Mouse (Mus musculus) liver, adult 2 months (tissue): ENCODE data around the gene Gm20503.
A peak's percentile ranks its signal among the peaks of the same experiment; 100 is the strongest.

Source experiments
- CTCF ChIP-seq: fragments of 200-500 bp; IDR thresholded peaks from 2 replicates; pipeline ENCODE4 v1.5.1; 2011; ENCODE audit warnings: low read depth, low read length, control low read depth
- POLR2A ChIP-seq: fragments of 200-500 bp; IDR thresholded peaks from 2 replicates; pipeline ENCODE4 v1.6.1; 2011; ENCODE audit warnings: low read length, control low read depth; ENCODE audit not compliant: insufficient read depth; ENCODE audit errors: extremely low read depth

GRCm38 (mm10) chr4:58999686-59000085 lies 3.3 kb upstream of the Gm20503 start:
- peak; percentile 81 for TF ChIP-seq CTCF
- TF ChIP-seq POLR2A: no peak
